Mouse (Mus musculus) kidney, adult 2 months (tissue): ENCODE measurements around the gene Ttc3.

ENCODE experiments used
- CTCF ChIP-seq: fragments of 200-500 bp; conservative IDR thresholded peaks from 2 replicates; pipeline ENCODE4 v1.5.1; 2011; ENCODE audit warnings: low read depth, mild to moderate bottlenecking, control low read depth, low read length, moderate library complexity, mixed read lengths; ENCODE audit not compliant: insufficient read depth, insufficient read length
- POLR2A ChIP-seq: fragments of 200-500 bp; IDR thresholded peaks from one replicate; pipeline ENCODE4 v1.6.1; 2011; ENCODE audit warnings: low read depth, low read length, control low read depth

DNA sequence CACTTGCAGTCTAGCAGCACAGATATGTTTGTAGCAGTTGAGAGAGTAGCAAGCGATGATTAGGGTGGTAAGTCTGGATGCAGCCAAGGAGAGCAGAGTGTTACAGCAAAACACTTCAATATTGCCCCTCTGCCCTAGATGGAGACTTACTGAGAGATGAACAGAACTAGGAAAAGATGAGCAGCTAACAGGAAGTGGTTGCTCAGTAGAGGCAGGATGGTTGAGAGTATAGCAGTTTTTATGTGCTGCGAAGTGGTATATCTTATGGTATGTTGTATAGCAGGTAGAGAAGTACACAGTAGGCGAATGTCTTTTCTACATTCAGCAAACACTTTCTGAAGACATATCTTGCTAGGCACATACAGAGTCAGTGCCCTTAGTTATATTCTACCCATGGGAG, 12.9 kb downstream of the Ttc3 start:
- TF ChIP-seq CTCF (no peak), POLR2A (no peak)
